Mouse (Mus musculus): ENCODE results near the gene Gm16253. TPM values are rescaled to one million over a fixed set of nuclear protein-coding genes. Genes with fewer than 3 reads are reported as not detected.

Gm16253 gene
- polyA plus RNA-seq (2012; rRNA removed): not detected in 2 replicates

- DNase-seq (ENCODE audit: low read depth): peak; percentile 92
- no peak for TF ChIP-seq POLR2A (IDR thresholded peaks at IDR 0.05; ENCODE audit: borderline replicate concordance, extremely low read depth, insufficient read depth, insufficient read length, poor library complexity, severe bottlenecking)
- no peak for TF ChIP-seq CTCF (IDR thresholded peaks at IDR 0.05; ENCODE audit: borderline replicate concordance, extremely low read depth, insufficient read depth, insufficient read length)
Measured at GRCm38 (mm10) chr3:96576690-96577541, at the start of gene Gm16253. TSS of gene Gm16253 (plus strand) at chr3:96576984.

- no peak for TF ChIP-seq POLR2A (IDR thresholded peaks at IDR 0.05; ENCODE audit: borderline replicate concordance, extremely low read depth, insufficient read depth, insufficient read length, poor library complexity, severe bottlenecking)
- TF ChIP-seq CTCF (IDR thresholded peaks at IDR 0.05; ENCODE audit: borderline replicate concordance, extremely low read depth, insufficient read depth, insufficient read length): no peak
- no peak for DNase-seq (ENCODE audit: low read depth)
Measured at GRCm38 (mm10) chr3:96528506-96528905, 48.3 kb upstream of the Gm16253 start.

GRCm38 (mm10) chr3:96532050-96532449, 44.7 kb upstream of the Gm16253 start:
- TF ChIP-seq CTCF (IDR thresholded peaks at IDR 0.05; ENCODE audit: borderline replicate concordance, extremely low read depth, insufficient read depth, insufficient read length) (no peak), POLR2A (IDR thresholded peaks at IDR 0.05; ENCODE audit: borderline replicate concordance, extremely low read depth, insufficient read depth, insufficient read length, poor library complexity, severe bottlenecking) (no peak)
- DNase-seq (ENCODE audit: low read depth): no peak

- TF ChIP-seq POLR2A (IDR thresholded peaks at IDR 0.05; ENCODE audit: borderline replicate concordance, extremely low read depth, insufficient read depth, insufficient read length, poor library complexity, severe bottlenecking) (no peak), CTCF (IDR thresholded peaks at IDR 0.05; ENCODE audit: borderline replicate concordance, extremely low read depth, insufficient read depth, insufficient read length) (no peak)
- no peak for DNase-seq (ENCODE audit: low read depth)
Measured at GRCm38 (mm10) chr3:96534300-96534699, 42.5 kb upstream of the Gm16253 start.

GRCm38 (mm10) chr3:96539316-96539715, 37.5 kb upstream of the Gm16253 start:
- DNase-seq (ENCODE audit: low read depth): no peak
- TF ChIP-seq CTCF (IDR thresholded peaks at IDR 0.05; ENCODE audit: borderline replicate concordance, extremely low read depth, insufficient read depth, insufficient read length) (no peak), POLR2A (IDR thresholded peaks at IDR 0.05; ENCODE audit: borderline replicate concordance, extremely low read depth, insufficient read depth, insufficient read length, poor library complexity, severe bottlenecking) (no peak)

GRCm38 (mm10) chr3:96540740-96541139, 36.0 kb upstream of the Gm16253 start:
- no peak for DNase-seq (ENCODE audit: low read depth)
- TF ChIP-seq CTCF (IDR thresholded peaks at IDR 0.05; ENCODE audit: borderline replicate concordance, extremely low read depth, insufficient read depth, insufficient read length) (no peak), POLR2A (IDR thresholded peaks at IDR 0.05; ENCODE audit: borderline replicate concordance, extremely low read depth, insufficient read depth, insufficient read length, poor library complexity, severe bottlenecking) (no peak)

GRCm38 (mm10) chr3:96541328-96542078, 35.3 kb upstream of the Gm16253 start:
- TF ChIP-seq POLR2A (IDR thresholded peaks at IDR 0.05; ENCODE audit: borderline replicate concordance, extremely low read depth, insufficient read depth, insufficient read length, poor library complexity, severe bottlenecking) (no peak), CTCF (IDR thresholded peaks at IDR 0.05; ENCODE audit: borderline replicate concordance, extremely low read depth, insufficient read depth, insufficient read length) (peak; percentile 52; the same call in 1 of the 2 replicates)
- DNase-seq (ENCODE audit: low read depth): peak; percentile 71

GRCm38 (mm10) chr3:96542554-96542953, 34.2 kb upstream of the Gm16253 start:
- TF ChIP-seq CTCF (IDR thresholded peaks at IDR 0.05; ENCODE audit: borderline replicate concordance, extremely low read depth, insufficient read depth, insufficient read length) (no peak), POLR2A (IDR thresholded peaks at IDR 0.05; ENCODE audit: borderline replicate concordance, extremely low read depth, insufficient read depth, insufficient read length, poor library complexity, severe bottlenecking) (no peak)
- no peak for DNase-seq (ENCODE audit: low read depth)

- TF ChIP-seq CTCF (IDR thresholded peaks at IDR 0.05; ENCODE audit: borderline replicate concordance, extremely low read depth, insufficient read depth, insufficient read length): no peak
- TF ChIP-seq POLR2A (IDR thresholded peaks at IDR 0.05; ENCODE audit: borderline replicate concordance, extremely low read depth, insufficient read depth, insufficient read length, poor library complexity, severe bottlenecking): no peak
Measured at GRCm38 (mm10) chr3:96543345-96543744, 33.4 kb upstream of the Gm16253 start.

GRCm38 (mm10) chr3:96545565-96545964, 31.2 kb upstream of the Gm16253 start:
- TF ChIP-seq CTCF (IDR thresholded peaks at IDR 0.05; ENCODE audit: borderline replicate concordance, extremely low read depth, insufficient read depth, insufficient read length) (no peak), POLR2A (IDR thresholded peaks at IDR 0.05; ENCODE audit: borderline replicate concordance, extremely low read depth, insufficient read depth, insufficient read length, poor library complexity, severe bottlenecking) (no peak)
- no peak for DNase-seq (ENCODE audit: low read depth)

More at GRCm38 (mm10) chr3:96543345-96543744, 33.4 kb upstream of the Gm16253 start:
- DNase-seq (ENCODE audit: low read depth): no peak

GRCm38 (mm10) chr3:96546880-96547279, 29.9 kb upstream of the Gm16253 start:
- DNase-seq (ENCODE audit: low read depth): no peak
- TF ChIP-seq POLR2A (IDR thresholded peaks at IDR 0.05; ENCODE audit: borderline replicate concordance, extremely low read depth, insufficient read depth, insufficient read length, poor library complexity, severe bottlenecking): no peak
- no peak for TF ChIP-seq CTCF (IDR thresholded peaks at IDR 0.05; ENCODE audit: borderline replicate concordance, extremely low read depth, insufficient read depth, insufficient read length)

All from brain, embryonic 14.5 days (tissue).